Mouse (Mus musculus) heart, embryonic 13.5 days (tissue): ENCODE results near the gene Rel. TPM values are rescaled to one million over a fixed set of nuclear protein-coding genes. Genes with fewer than 3 reads are reported as not detected.

Source experiments
- ATAC-seq: fragments of 200-750 bp; cut with Nextera tagmentation; 2 replicates; pipeline ENCODE4 v1.8.0; 2017; ENCODE audit warnings: moderate TSS enrichment; ENCODE audit not compliant: insufficient number of reproducible peaks, low FRiP score, low TSS enrichment; ENCODE audit errors: extremely low read depth
- H3K27ac ChIP-seq: fragments of 300-500 bp; sonication (generic); replicated peaks from 2 replicates; pipeline ENCODE4 v1.5.1; 2015; ENCODE audit warnings: moderate library complexity, mild to moderate bottlenecking, inconsistent platforms
- H3K27me3 ChIP-seq: fragments of 300-500 bp; sonication (generic); replicated peaks from 2 replicates; pipeline ENCODE4 v1.6.1; 2015; ENCODE audit warnings: mild to moderate bottlenecking, inconsistent platforms
- H3K36me3 ChIP-seq: fragments of 300-500 bp; sonication (generic); 2 replicates; pipeline ENCODE4 v1.6.1; 2015; ENCODE audit warnings: mild to moderate bottlenecking, inconsistent platforms
- H3K4me1 ChIP-seq: fragments of 300-500 bp; sonication (generic); 2 replicates; pipeline ENCODE4 v1.6.1; 2015; ENCODE audit warnings: inconsistent platforms
- H3K4me2 ChIP-seq: fragments of 300-500 bp; sonication (generic); 2 replicates; pipeline ENCODE4 v1.6.1; 2015; ENCODE audit warnings: inconsistent platforms, mild to moderate bottlenecking, moderate library complexity
- H3K4me3 ChIP-seq: fragments of 300-500 bp; sonication (generic); 2 replicates; pipeline ENCODE4 v1.5.1; 2015; ENCODE audit warnings: moderate library complexity, mild to moderate bottlenecking, inconsistent platforms
- H3K9ac ChIP-seq: fragments of 300-500 bp; sonication (generic); 2 replicates; pipeline ENCODE4 v1.6.1; 2015; ENCODE audit warnings: inconsistent platforms, mild to moderate bottlenecking, moderate library complexity
- H3K9me3 ChIP-seq: fragments of 300-500 bp; sonication (generic); 2 replicates; pipeline ENCODE4 v1.6.1; 2016; ENCODE audit warnings: inconsistent platforms
- WGBS: fragments of 180-500 bp; shearing (Covaris S2); methylation state at CpG from one replicate; pipeline ENCODE4 v1.1.7; 2015; ENCODE audit warnings: mixed read lengths; 5-methylcytosine and 5-hydroxymethylcytosine counted together
- polyA plus RNA-seq: library from polyadenylated mRNA; unstranded; fragments of >200 nt; fragmentation: Nextera tagmentation; extraction: Ambion mirVana; gene quantifications from 2 replicates; pipeline ENCODE4 v1.2.1, GENCODE M21; 2015

Gene Rel
- polyA plus RNA-seq, 1 experiment from 2014 or later = 1.3 TPM

DNA sequence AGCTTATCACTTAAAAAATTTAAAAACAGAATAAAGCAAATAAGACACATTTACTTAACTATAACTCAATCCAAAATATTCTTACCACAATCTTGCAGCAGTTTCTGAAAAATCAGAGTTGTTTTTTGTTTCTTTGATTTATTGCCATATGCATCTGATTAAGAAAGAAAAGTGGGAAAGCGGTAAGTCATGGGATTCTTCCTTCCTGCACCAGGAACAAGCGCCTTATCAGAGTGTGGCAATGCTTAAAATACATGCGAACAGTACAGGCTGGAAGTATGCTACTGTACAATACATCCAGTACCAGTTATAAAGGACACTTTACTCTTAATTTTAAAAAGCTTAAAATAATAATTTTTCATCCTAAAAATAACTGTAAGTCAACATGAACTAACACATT is 26.4 kb downstream of the Rel start:
- no peak for ATAC-seq
- H3K4me2 ChIP-seq = no peak overlapping the region
- WGBS = 61% methylated on average over 3 of the region's 3 CpGs

DNA sequence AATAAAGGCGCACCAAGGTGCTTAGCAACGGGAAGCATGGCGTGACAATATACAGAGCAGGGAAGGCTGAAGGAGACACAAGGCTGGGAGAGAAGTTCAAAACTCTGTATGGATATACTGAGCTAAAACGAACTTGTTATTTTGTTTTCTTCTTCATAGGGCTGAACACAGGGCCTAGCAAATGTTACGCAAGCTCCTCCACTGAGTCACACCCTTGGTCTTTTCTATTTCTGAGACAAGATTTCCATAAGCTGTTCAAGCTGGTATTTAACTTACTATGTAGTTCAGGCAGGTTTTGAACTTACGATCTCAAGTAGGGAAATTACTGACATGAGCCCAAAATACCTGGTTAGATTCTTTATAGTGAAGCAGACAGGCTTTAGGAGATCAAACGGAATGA is 29.4 kb downstream of the Rel start:
- H3K4me1 ChIP-seq = no peaks in the 10 kb centered on the region
- 88% methylated on average over 7 of the region's 7 CpGs for whole genome bisulfite sequencing
- no peak for ATAC-seq
- no peak overlapping the region for H3K4me3 ChIP-seq
- H3K9me3 ChIP-seq = no peaks in the 10 kb centered on the region
- no peak overlapping the region for H3K9ac ChIP-seq
- H3K4me2 ChIP-seq = no peak overlapping the region
- no peaks in the 10 kb centered on the region for H3K27me3 ChIP-seq
- no peak overlapping the region for H3K27ac ChIP-seq
- H3K36me3 ChIP-seq = peaks cover 34% of the 10 kb centered on the region

More for the DNA sequence above, 26.4 kb downstream of the Rel start:
- Histone ChIP-seq H3K4me1 (no peaks in the 10 kb centered on the region), H3K27me3 (no peaks in the 10 kb centered on the region), H3K9ac (no peak overlapping the region), H3K27ac (no peak overlapping the region), H3K9me3 (no peaks in the 10 kb centered on the region), H3K4me3 (no peak overlapping the region), H3K36me3 (peaks cover 45% of the 10 kb centered on the region)

GRCm38 (mm10) chr11:23740895-23741294 is 29.9 kb downstream of the Rel start:
- H3K4me1 ChIP-seq = no peaks in the 10 kb centered on the region
- no peaks in the 10 kb centered on the region for H3K9me3 ChIP-seq
- H3K9ac ChIP-seq = no peak overlapping the region
- no peak for ATAC-seq
- H3K4me2 ChIP-seq = no peak overlapping the region
- H3K27me3 ChIP-seq = no peaks in the 10 kb centered on the region
- peaks cover 34% of the 10 kb centered on the region for H3K36me3 ChIP-seq
- WGBS = 62% methylated on average over 4 of the region's 4 CpGs
- H3K27ac ChIP-seq = no peak overlapping the region
- H3K4me3 ChIP-seq = no peak overlapping the region

- no peak for ATAC-seq
- Histone ChIP-seq H3K27me3 (no peaks in the 10 kb centered on the region), H3K4me1 (no peaks in the 10 kb centered on the region), H3K4me2 (no peak overlapping the region), H3K27ac (no peak overlapping the region), H3K9ac (no peak overlapping the region), H3K4me3 (no peak overlapping the region), H3K36me3 (peaks cover 47% of the 10 kb centered on the region), H3K9me3 (no peaks in the 10 kb centered on the region)
Observed at GRCm38 (mm10) chr11:23735820-23736470, 34.8 kb downstream of the Rel start.

DNA sequence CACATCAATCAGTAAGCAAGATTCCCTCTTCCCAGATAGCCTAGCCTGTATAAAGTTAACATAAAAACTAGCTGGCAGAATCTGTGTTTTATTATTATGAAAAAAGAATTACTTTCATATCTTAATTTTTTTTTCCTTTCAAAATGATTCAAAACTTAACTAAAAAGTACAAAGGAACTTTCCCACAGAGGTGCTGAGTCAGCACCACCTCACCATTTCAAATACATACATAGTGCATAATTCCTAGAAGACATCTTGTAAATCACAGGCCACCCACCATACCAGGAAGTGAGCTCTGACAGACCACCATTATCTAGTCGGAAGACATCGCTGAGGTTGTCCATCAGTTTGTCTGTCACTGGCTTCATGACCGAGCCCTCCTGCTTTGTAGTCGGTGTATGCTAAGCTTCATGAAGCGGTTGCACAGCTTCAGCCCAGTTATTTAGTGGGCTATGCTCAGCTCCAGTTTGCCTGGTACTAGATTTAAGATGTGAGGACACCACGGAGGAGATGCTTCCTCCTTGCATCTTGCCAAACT is 36.0 kb downstream of the Rel start:
- no peak for ATAC-seq
- Histone ChIP-seq H3K27ac (no peak overlapping the region), H3K4me3 (no peak overlapping the region), H3K9ac (no peak overlapping the region), H3K27me3 (no peaks in the 10 kb centered on the region), H3K36me3 (peaks cover 54% of the 10 kb centered on the region), H3K4me2 (no peak overlapping the region), H3K4me1 (no peaks in the 10 kb centered on the region), H3K9me3 (no peaks in the 10 kb centered on the region)
- 87% methylated on average over 6 of the region's 6 CpGs for WGBS

DNA sequence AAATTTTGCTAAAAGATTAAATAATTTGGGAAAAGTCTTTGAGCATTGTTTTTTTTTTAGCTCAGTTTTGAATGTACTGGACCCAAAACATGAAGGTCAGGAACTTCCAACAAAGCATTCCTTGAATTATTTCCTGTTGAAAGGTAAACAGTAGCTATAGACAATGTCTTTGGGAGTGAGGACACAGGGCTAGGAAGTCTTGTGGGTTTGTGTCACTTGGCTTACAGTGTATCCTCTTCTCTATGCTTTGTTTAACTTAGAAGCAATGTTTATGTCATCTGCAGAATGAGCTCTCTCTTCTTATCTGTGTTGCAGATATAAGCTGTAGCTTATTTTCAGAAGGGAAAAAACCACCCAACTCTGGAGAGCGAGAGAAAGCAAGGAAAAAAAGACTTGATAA is 37.9 kb downstream of the Rel start:
- H3K27ac ChIP-seq = no peak overlapping the region
- no peaks in the 10 kb centered on the region for H3K4me1 ChIP-seq
- H3K4me3 ChIP-seq = no peak overlapping the region
- no peak overlapping the region for H3K9ac ChIP-seq
- ATAC-seq = no peak
- no peaks in the 10 kb centered on the region for H3K9me3 ChIP-seq
- 44% methylated on average over 1 of the region's 1 CpGs for WGBS
- no peak overlapping the region for H3K4me2 ChIP-seq
- no peaks in the 10 kb centered on the region for H3K27me3 ChIP-seq
- peaks cover 68% of the 10 kb centered on the region for H3K36me3 ChIP-seq

DNA sequence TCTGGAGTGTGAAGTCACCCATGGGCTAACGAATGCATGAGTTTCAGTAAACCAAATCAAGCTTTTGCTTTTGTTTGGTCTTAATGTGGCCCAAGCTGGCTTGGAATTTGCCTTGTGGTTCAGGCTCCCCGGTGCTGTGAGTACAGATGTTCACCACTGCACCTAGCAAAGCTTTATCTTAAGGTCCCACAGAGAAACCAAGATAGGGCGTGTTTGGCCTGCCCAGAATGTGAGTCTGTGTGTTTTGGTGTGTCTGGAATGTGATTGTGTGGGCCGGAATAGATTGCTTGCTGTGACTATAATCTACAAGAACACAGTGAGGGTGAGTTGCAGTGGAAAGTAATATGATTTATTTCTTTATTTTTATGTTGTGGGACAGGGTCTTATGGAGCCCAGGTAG is 40.6 kb downstream of the Rel start:
- 68% methylated on average over 4 of the region's 4 CpGs for WGBS
- Histone ChIP-seq H3K27me3 (no peaks in the 10 kb centered on the region), H3K27ac (no peak overlapping the region), H3K4me2 (no peak overlapping the region), H3K9me3 (no peaks in the 10 kb centered on the region), H3K4me3 (no peak overlapping the region), H3K9ac (no peak overlapping the region), H3K36me3 (peaks cover 91% of the 10 kb centered on the region), H3K4me1 (no peaks in the 10 kb centered on the region)
- no peak for ATAC-seq

GRCm38 (mm10) chr11:23728186-23728585 is 42.6 kb downstream of the Rel start:
- Histone ChIP-seq H3K9me3 (no peaks in the 10 kb centered on the region), H3K4me2 (no peak overlapping the region), H3K36me3 (peaks cover 86% of the 10 kb centered on the region), H3K27ac (no peak overlapping the region), H3K4me1 (no peaks in the 10 kb centered on the region), H3K9ac (no peak overlapping the region), H3K4me3 (no peak overlapping the region), H3K27me3 (no peaks in the 10 kb centered on the region)
- no peak for ATAC-seq
- WGBS = 92% methylated on average over 2 of the region's 2 CpGs

GRCm38 (mm10) chr11:23726441-23726840 is 44.3 kb downstream of the Rel start:
- H3K4me1 ChIP-seq = no peaks in the 10 kb centered on the region
- 84% methylated on average over 2 of the region's 2 CpGs for WGBS
- H3K27me3 ChIP-seq = no peaks in the 10 kb centered on the region
- H3K36me3 ChIP-seq = peaks cover 89% of the 10 kb centered on the region
- ATAC-seq = no peak
- H3K27ac ChIP-seq = no peak overlapping the region
- H3K4me3 ChIP-seq = no peak overlapping the region
- H3K4me2 ChIP-seq = no peak overlapping the region
- H3K9me3 ChIP-seq = no peaks in the 10 kb centered on the region
- no peak overlapping the region for H3K9ac ChIP-seq

GRCm38 (mm10) chr11:23725850-23726249 is 44.9 kb downstream of the Rel start:
- Histone ChIP-seq H3K27me3 (no peaks in the 10 kb centered on the region), H3K9ac (no peak overlapping the region), H3K36me3 (peaks cover 89% of the 10 kb centered on the region), H3K4me1 (no peaks in the 10 kb centered on the region), H3K4me2 (no peak overlapping the region), H3K9me3 (no peaks in the 10 kb centered on the region), H3K27ac (no peak overlapping the region), H3K4me3 (no peak overlapping the region)
- ATAC-seq = no peak
- 95% methylated on average over 2 of the region's 2 CpGs for WGBS

DNA sequence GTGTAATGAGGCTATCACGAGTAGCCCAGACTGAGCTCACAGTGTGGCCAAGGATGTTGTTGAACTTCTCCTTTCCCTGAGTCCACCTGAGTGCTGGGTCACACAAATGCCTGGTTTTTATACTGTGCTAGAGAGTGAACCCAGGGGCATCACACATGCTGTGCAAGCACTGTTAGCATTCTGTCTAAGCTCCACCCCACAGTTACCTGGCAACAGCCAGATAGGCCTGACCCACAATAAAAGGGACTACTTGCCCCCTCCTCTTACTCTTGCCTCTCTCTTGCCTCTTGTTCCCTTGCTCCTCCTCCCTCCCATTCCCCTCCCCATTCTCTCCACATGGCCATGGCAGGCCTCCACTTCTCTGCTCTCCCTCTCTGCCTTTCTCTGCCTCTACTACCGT is 48.4 kb downstream of the Rel start:
- peak overlapping the region; percentile 23 for H3K4me2 ChIP-seq
- no peaks in the 10 kb centered on the region for H3K4me1 ChIP-seq
- H3K9me3 ChIP-seq = no peaks in the 10 kb centered on the region
- H3K9ac ChIP-seq = no peak overlapping the region
- 53% methylated on average over 2 of the region's 2 CpGs for WGBS
- no peaks in the 10 kb centered on the region for H3K27me3 ChIP-seq
- H3K4me3 ChIP-seq = no peak overlapping the region
- no peak overlapping the region for H3K27ac ChIP-seq
- ATAC-seq = no peak
- H3K36me3 ChIP-seq = peaks cover 91% of the 10 kb centered on the region

DNA sequence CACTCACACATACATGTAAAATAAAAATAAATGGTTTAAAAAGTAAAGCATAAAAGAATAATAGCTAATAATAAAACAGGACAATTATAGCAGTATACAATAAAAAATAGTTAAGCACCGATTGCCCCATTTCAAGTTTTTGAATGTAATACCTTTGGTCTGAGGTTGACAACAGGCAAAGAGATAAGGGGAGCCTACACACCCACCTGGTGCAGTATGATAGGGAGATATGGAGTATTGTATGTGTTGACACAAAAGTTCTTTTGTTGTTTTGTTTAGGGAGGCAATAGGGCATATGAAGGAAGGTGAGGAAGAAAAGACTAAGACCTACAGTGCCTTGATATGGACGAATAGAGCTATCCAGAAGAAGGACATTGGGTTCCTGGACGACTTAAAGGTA is 50.9 kb downstream of the Rel start:
- 0 out of 2 replicates have a peak overlapping the region, but pooled peaks have one; percentile 7 for H3K4me3 ChIP-seq
- 0 out of 2 replicates have a peak overlapping the region, but pooled peaks have one; percentile 13 for H3K4me2 ChIP-seq
- H3K4me1 ChIP-seq = no peaks in the 10 kb centered on the region
- H3K27ac ChIP-seq = no peak overlapping the region
- H3K9me3 ChIP-seq = no peaks in the 10 kb centered on the region
- H3K27me3 ChIP-seq = no peaks in the 10 kb centered on the region
- H3K36me3 ChIP-seq = peaks cover 94% of the 10 kb centered on the region
- 78% methylated on average over 3 of the region's 3 CpGs for WGBS
- no peak overlapping the region for H3K9ac ChIP-seq
- ATAC-seq = no peak
